Mouse (Mus musculus) small intestine, adult 2 months (tissue): Measurements from ENCODE around the gene Fam57b. TPM values are rescaled to one million over a fixed set of nuclear protein-coding genes. Genes with fewer than 3 reads are reported as not detected.

Experiments
- H3K27ac ChIP-seq: fragments of 200-500 bp; 2 replicates; pipeline ENCODE4 v1.5.1; 2012; ENCODE audit warnings: low read depth, low read length, control low read depth, inconsistent platforms; ENCODE audit not compliant: insufficient read depth
- H3K27me3 ChIP-seq: fragments of 200-500 bp; 2 replicates; pipeline ENCODE4 v1.6.1; 2012; ENCODE audit warnings: mild to moderate bottlenecking, moderate library complexity, low read length, inconsistent platforms; ENCODE audit not compliant: control insufficient read depth, insufficient read depth
- H3K36me3 ChIP-seq: fragments of 200-500 bp; 2 replicates; pipeline ENCODE4 v1.6.1; 2012; ENCODE audit warnings: mild to moderate bottlenecking, low read length, control low read depth, inconsistent platforms; ENCODE audit not compliant: control insufficient read depth, insufficient read depth
- H3K4me1 ChIP-seq: fragments of 200-500 bp; 2 replicates; pipeline ENCODE4 v1.6.1; 2012; ENCODE audit warnings: low read length, inconsistent platforms, mixed read lengths; ENCODE audit not compliant: control insufficient read depth, insufficient read depth, insufficient read length
- H3K4me3 ChIP-seq: fragments of 200-500 bp; 2 replicates; pipeline ENCODE4 v1.5.1; 2012; ENCODE audit warnings: low read depth, mild to moderate bottlenecking, control low read depth, inconsistent platforms, low read length, moderate library complexity
- CTCF ChIP-seq: fragments of 200-500 bp; IDR thresholded peaks from 2 replicates; pipeline ENCODE4 v1.5.1; 2012; ENCODE audit warnings: low read depth, mild to moderate bottlenecking, control low read depth, inconsistent platforms, low read length, moderate library complexity, mixed read lengths; ENCODE audit not compliant: insufficient replicate concordance, insufficient read length; ENCODE audit errors: extremely low read depth
- POLR2A ChIP-seq: fragments of 200-500 bp; IDR thresholded peaks from 2 replicates; pipeline ENCODE4 v1.6.1; 2012; ENCODE audit warnings: low read depth, mild to moderate bottlenecking, control low read depth, inconsistent platforms, low read length, moderate library complexity
- WGBS: fragments of 180-500 bp; shearing (Covaris S2); methylation state at CpG from one replicate; pipeline ENCODE4 v1.1.7; 2018; 5-methylcytosine and 5-hydroxymethylcytosine counted together
- polyA plus RNA-seq: library from polyadenylated mRNA; depleted of rRNA; stranded (reverse); fragments of >200 nt; gene quantifications from 2 replicates; pipeline ENCODE4 v1.2.3, GENCODE M21; 2012; rRNA removed

The Fam57b gene
- polyA plus RNA-seq, 1 experiment, result 4.1 TPM

DNA sequence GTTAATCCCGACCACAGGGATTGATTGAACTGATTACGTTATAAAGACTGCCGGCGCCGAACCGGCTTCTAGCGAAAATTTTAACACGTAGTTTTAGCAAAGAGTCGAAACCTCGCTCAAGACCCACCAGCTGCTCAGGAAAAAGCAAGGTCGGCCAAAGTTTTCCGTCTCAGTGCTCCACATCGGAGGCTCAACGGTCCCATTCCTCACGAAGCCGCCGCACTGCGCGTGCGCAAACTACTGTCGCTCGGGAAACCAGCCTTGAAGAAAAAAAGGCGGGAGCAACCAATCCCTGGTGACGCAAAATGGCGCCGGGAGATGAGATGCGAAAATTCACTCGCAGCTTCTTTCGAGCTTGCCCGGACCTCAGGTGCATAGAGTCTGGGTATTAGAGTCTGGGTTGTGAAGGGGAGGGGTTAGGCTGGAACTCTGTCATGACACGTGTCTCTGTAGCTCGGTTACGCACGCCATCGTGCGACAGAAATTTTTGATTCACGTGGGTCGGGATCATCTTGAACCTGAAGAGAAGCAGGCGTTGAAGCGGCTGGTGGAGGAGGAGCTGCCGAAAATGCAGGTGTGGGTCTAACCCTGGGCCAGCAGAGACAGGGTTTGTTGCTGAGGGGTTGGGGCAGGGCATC is 64.8 kb downstream of the Fam57b start, which contains the start of gene Ino80e:
TSS of gene Ino80e (minus strand) at position 231 of the 638 bp plus-strand sequence.
- Histone ChIP-seq H3K4me3 (peak within 1 kb of the TSS; percentile 76), H3K27me3 (no peaks in the 10 kb centered on the region), H3K4me1 (peaks cover 18% of the 10 kb centered on the region; the same call in 1 of the 2 replicates), H3K27ac (peak within 1 kb of the TSS; percentile 47), H3K36me3 (peaks cover 27% of the 10 kb centered on the region)
- WGBS, result under 1% methylated on average over 41 of the region's 41 CpGs
- TF ChIP-seq CTCF (no peak; the same call in 1 of the 2 replicates), POLR2A (no peak; the same call in 1 of the 2 replicates)

DNA sequence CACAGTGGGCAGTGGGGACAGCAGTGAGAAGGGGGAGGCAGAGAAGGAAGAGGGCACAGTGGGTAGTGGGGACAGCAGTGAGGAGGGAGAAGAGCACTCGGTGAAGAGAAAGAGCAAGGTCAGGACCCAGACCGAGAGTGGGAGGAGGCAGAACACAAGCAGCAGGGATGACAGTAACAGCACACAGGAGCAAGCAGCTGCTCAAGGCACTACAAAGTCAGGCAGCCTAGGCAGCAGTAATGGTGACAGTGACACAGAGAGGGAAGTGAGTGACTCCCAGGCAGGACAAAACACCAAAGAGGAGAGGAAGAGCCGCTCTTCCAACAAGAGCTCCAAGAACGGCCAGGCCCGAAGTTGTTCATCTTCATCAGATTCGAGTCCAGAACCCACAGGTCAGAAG is 66.3 kb downstream of the Fam57b start:
- 70% methylated on average over 6 of the region's 6 CpGs for WGBS
- peaks cover 18% of the 10 kb centered on the region; the same call in 1 of the 2 replicates for H3K4me1 ChIP-seq
- no peaks in the 10 kb centered on the region for H3K27me3 ChIP-seq
- H3K27ac ChIP-seq, result no peak overlapping the region
- TF ChIP-seq POLR2A, result no peak
- no peak for TF ChIP-seq CTCF
- H3K36me3 ChIP-seq, result peaks cover 33% of the 10 kb centered on the region
- no peak overlapping the region for H3K4me3 ChIP-seq

DNA sequence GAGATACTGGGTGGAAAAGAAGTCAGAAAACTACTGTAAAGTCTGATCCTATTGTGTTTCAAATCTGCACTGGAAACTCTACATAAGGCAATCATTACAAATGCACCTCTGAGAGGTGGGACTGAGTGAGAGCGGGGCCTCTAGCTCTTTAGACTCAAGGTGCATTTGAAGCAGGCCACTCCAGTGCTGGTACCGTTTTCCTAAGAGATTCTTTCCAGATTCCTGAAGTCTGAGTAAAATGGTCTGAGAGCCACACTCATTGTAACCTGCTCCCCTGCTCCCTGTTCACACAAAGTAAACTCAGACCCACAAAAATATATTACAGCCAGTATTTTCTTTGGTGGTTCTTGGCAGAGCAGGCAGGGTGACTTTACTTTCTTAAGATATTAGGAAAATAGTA is 70.1 kb downstream of the Fam57b start:
- Histone ChIP-seq H3K27me3 (no peaks in the 10 kb centered on the region), H3K4me1 (peaks cover 11% of the 10 kb centered on the region; the same call in 1 of the 2 replicates), H3K27ac (no peak overlapping the region), H3K4me3 (no peak overlapping the region), H3K36me3 (peaks cover 64% of the 10 kb centered on the region)
- WGBS, result 82% methylated on average over 2 of the region's 2 CpGs
- TF ChIP-seq POLR2A, result no peak
- TF ChIP-seq CTCF, result no peak

- Histone ChIP-seq H3K27ac (no peak overlapping the region), H3K4me3 (no peak overlapping the region), H3K27me3 (no peaks in the 10 kb centered on the region), H3K36me3 (peaks cover 69% of the 10 kb centered on the region), H3K4me1 (peaks cover 8% of the 10 kb centered on the region; the same call in 1 of the 2 replicates)
- WGBS, result 80% methylated on average over 12 of the region's 12 CpGs
- TF ChIP-seq CTCF (no peak), POLR2A (no peak)
Measured at GRCm38 (mm10) chr7:126868003-126868402, 70.5 kb downstream of the Fam57b start.

- 92% methylated on average over 23 of the region's 23 CpGs for WGBS
- no peaks in the 10 kb centered on the region for H3K4me1 ChIP-seq
- TF ChIP-seq POLR2A (no peak), CTCF (no peak)
- H3K4me3 ChIP-seq, result no peak overlapping the region
- H3K36me3 ChIP-seq, result peaks cover 79% of the 10 kb centered on the region
- no peaks in the 10 kb centered on the region for H3K27me3 ChIP-seq
- H3K27ac ChIP-seq, result no peak overlapping the region
Measured at GRCm38 (mm10) chr7:126869780-126870519, 72.5 kb downstream of the Fam57b start.

GRCm38 (mm10) chr7:126870520-126870891 is 73.0 kb downstream of the Fam57b start:
- H3K27me3 ChIP-seq, result no peaks in the 10 kb centered on the region
- H3K4me1 ChIP-seq, result no peaks in the 10 kb centered on the region
- H3K4me3 ChIP-seq, result no peak overlapping the region
- 91% methylated on average over 2 of the region's 2 CpGs for WGBS
- peaks cover 83% of the 10 kb centered on the region for H3K36me3 ChIP-seq
- H3K27ac ChIP-seq, result no peak overlapping the region
- TF ChIP-seq CTCF (no peak), POLR2A (no peak)

- H3K27ac ChIP-seq, result no peak overlapping the region
- H3K36me3 ChIP-seq, result peaks cover 74% of the 10 kb centered on the region
- no peak for TF ChIP-seq CTCF
- TF ChIP-seq POLR2A, result no peak
Measured at GRCm38 (mm10) chr7:126877239-126877638, 79.8 kb downstream of the Fam57b start.

More at GRCm38 (mm10) chr7:126877239-126877638, 79.8 kb downstream of the Fam57b start:
- no peaks in the 10 kb centered on the region for H3K27me3 ChIP-seq
- no peak overlapping the region for H3K4me3 ChIP-seq
- peaks cover 3% of the 10 kb centered on the region; the same call in 1 of the 2 replicates for H3K4me1 ChIP-seq
- WGBS, result 100% methylated on average over 1 of the region's 1 CpGs

Other genes with a start within 250 kb of the Fam57b start
- gene Eif3c, start 231.3 kb upstream of the Fam57b start, polyA plus RNA-seq, result 37.3 and 79.1 TPM in 2 replicates
- 2.3 TPM in 2 replicates for gene Apobr, start 212.7 kb upstream of the Fam57b start, polyA plus RNA-seq
- 24.9 and 55.7 TPM in 2 replicates for gene Cln3, start 211.9 kb upstream of the Fam57b start, polyA plus RNA-seq
- gene Il27, start 202.7 kb upstream of the Fam57b start, polyA plus RNA-seq, result 0.15 and 0.51 TPM in 2 replicates
- gene Nupr1, start 166.8 kb upstream of the Fam57b start, polyA plus RNA-seq, result 32.5 and 97.9 TPM in 2 replicates
- gene Sgf29, start 148.4 kb upstream of the Fam57b start, polyA plus RNA-seq, result 16.7 and 23.9 TPM in 2 replicates
- gene Sult1a1, start 121.2 kb upstream of the Fam57b start, polyA plus RNA-seq, result 5.0 and 7.4 TPM in 2 replicates
- gene Bola2, start 102.3 kb upstream of the Fam57b start, polyA plus RNA-seq, result 35.8 and 40.6 TPM in 2 replicates
- gene Slx1b, start 101.9 kb upstream of the Fam57b start, polyA plus RNA-seq, result 7.9 and 16.0 TPM in 2 replicates
- 114 and 157 TPM in 2 replicates for gene Coro1a, start 89.9 kb upstream of the Fam57b start, polyA plus RNA-seq
- gene Mapk3, start 38.1 kb upstream of the Fam57b start, polyA plus RNA-seq, result 208 and 472 TPM in 2 replicates
- gene Gdpd3, start 31.3 kb upstream of the Fam57b start, polyA plus RNA-seq, result 5.0 and 24.4 TPM in 2 replicates
- gene Ypel3, start 20.7 kb upstream of the Fam57b start, polyA plus RNA-seq, result 153 and 244 TPM in 2 replicates
- 1.4 and 2.4 TPM in 2 replicates for gene Tbx6, start 16.2 kb upstream of the Fam57b start, polyA plus RNA-seq
- 101 and 199 TPM in 2 replicates for gene Ppp4c, start 5.2 kb upstream of the Fam57b start, polyA plus RNA-seq
- gene 4930451I11Rik, start 34.0 kb downstream of the Fam57b start, polyA plus RNA-seq, result not detected in 2 replicates
- gene Doc2a, start 49.7 kb downstream of the Fam57b start, polyA plus RNA-seq, result not detected in 2 replicates
- 1.3 and 3.6 TPM in 2 replicates for gene Hirip3, start 64.3 kb downstream of the Fam57b start, polyA plus RNA-seq
- 16.5 and 42.8 TPM in 2 replicates for gene Ino80e, start 64.7 kb downstream of the Fam57b start, polyA plus RNA-seq
- 42.3 and 77.4 TPM in 2 replicates for gene Taok2, start 87.0 kb downstream of the Fam57b start, polyA plus RNA-seq
- 51.5 and 143 TPM in 2 replicates for gene Tmem219, start 125.2 kb downstream of the Fam57b start, polyA plus RNA-seq
- 9.1 and 18.8 TPM in 2 replicates for gene Kctd13, start 131.2 kb downstream of the Fam57b start, polyA plus RNA-seq
- 0.18 and 0.19 TPM in 2 replicates for gene Asphd1, start 151.9 kb downstream of the Fam57b start, polyA plus RNA-seq
- gene Sez6l2, start 152.9 kb downstream of the Fam57b start, polyA plus RNA-seq, result 1.3 and 2.6 TPM in 2 replicates
- gene Cdipt, start 178.2 kb downstream of the Fam57b start, polyA plus RNA-seq, result 157 and 467 TPM in 2 replicates
- 0.15 and 0.74 TPM in 2 replicates for gene Cdiptos, start 178.4 kb downstream of the Fam57b start, polyA plus RNA-seq
- 148 and 353 TPM in 2 replicates for gene Mvp, start 217.0 kb downstream of the Fam57b start, polyA plus RNA-seq
- 0.76 and 2.9 TPM in 2 replicates for gene Pagr1b, start 218.8 kb downstream of the Fam57b start, polyA plus RNA-seq
- 1.6 and 3.7 TPM in 2 replicates for gene Pagr1a, start 219.7 kb downstream of the Fam57b start, polyA plus RNA-seq
- gene Gm42742, start 223.4 kb downstream of the Fam57b start, polyA plus RNA-seq, result 9.5 and 26.4 TPM in 2 replicates
- gene Prrt2, start 223.5 kb downstream of the Fam57b start, polyA plus RNA-seq, result 1.3 and 2.7 TPM in 2 replicates
- 103 and 248 TPM in 2 replicates for gene Maz, start 229.4 kb downstream of the Fam57b start, polyA plus RNA-seq
- 3.7 and 5.8 TPM in 2 replicates for gene Kif22, start 244.8 kb downstream of the Fam57b start, polyA plus RNA-seq